ENCODE assay signal across 16 mouse cellular contexts in genomic region chr2:30380564-30381376, GRCm38 (mm10). TPM values are rescaled to one million over a fixed set of nuclear protein-coding genes. Genes with fewer than 3 reads are reported as not detected.
DNase-seq lines count a peak whose midpoint lies in the region; ATAC-seq and TF ChIP-seq lines count a peak whose summit lies in the region.
"Had no signal": no experiment of that assay in that cellular context is flagged by ENCODE, and none has a peak within 500 bp of the region (broad histone marks: within the 10 kb centered on the region; RNA-seq: fewer than 3 reads in every experiment).

No protein-coding gene starts in this region.

- peaks cover 100% of the 10 kb centered on the region for H3K36me3 ChIP-seq in heart, embryonic 10.5 days
- H3K36me3 ChIP-seq in liver, embryonic 15.5 days (replicated peaks), result peaks cover 61% of the 10 kb centered on the region

- peak overlapping the region; percentile 37; the same call in 1 of the 2 replicates for H3K27ac ChIP-seq in heart, embryonic 10.5 days
- peak overlapping the region; percentile 46 for H3K27ac ChIP-seq in bone marrow, adult 2 months (ENCODE audit: control insufficient read depth, insufficient read depth, low read depth, low read length, poor library complexity)
- H3K27ac ChIP-seq in liver, embryonic 15.5 days (replicated peaks), result peak overlapping the region; percentile 59; the same call in 1 of the 2 replicates
- H3K27ac ChIP-seq: hindbrain, postnatal 0 days; neural tube, embryonic 13.5 days; stomach, embryonic 15.5 days had no signal

- no peak overlapping the region for H3K4me3 ChIP-seq in heart, embryonic 10.5 days
- H3K4me3 ChIP-seq in bone marrow, adult 2 months (replicated peaks; ENCODE audit: control insufficient read depth, low read depth, low read length), result no peak overlapping the region
- no peak overlapping the region for H3K4me3 ChIP-seq in liver, embryonic 15.5 days (replicated peaks)
- H3K4me3 ChIP-seq: neural tube, embryonic 13.5 days; stomach, embryonic 15.5 days had no signal

- no peaks in the 10 kb centered on the region for H3K9me3 ChIP-seq in heart, embryonic 10.5 days
- no peaks in the 10 kb centered on the region for H3K9me3 ChIP-seq in liver, embryonic 15.5 days (replicated peaks)
- H3K9me3 ChIP-seq: neural tube, embryonic 13.5 days; stomach, embryonic 15.5 days had no signal

- no peaks in the 10 kb centered on the region for H3K27me3 ChIP-seq in heart, embryonic 10.5 days (ENCODE audit: insufficient read depth, poor library complexity, severe bottlenecking)
- H3K27me3 ChIP-seq in liver, embryonic 15.5 days, result no peaks in the 10 kb centered on the region
- H3K27me3 ChIP-seq: neural tube, embryonic 13.5 days; stomach, embryonic 15.5 days had no signal

- DNase-seq in heart, embryonic 10.5 days (ENCODE audit: low spot score), result peak; percentile 83
- DNase-seq in heart, adult 8-10 months (ENCODE audit: low spot score), result no peak
- peak; percentile 89 for DNase-seq in fat pad, adult 2 months (ENCODE audit: extremely low read depth, low read depth, low spot score)
- DNase-seq in ovary, postnatal 10 days (ENCODE audit: low spot score), result no peak
- no peak for DNase-seq in Muller cell, postnatal 12 days (ENCODE audit: inconsistent ontology term)
- DNase-seq: gastrocnemius, postnatal 14 days; kidney, adult 2 months; left cerebral cortex, postnatal 4 days; lung, embryonic 14.5 days; thymus, postnatal 14 days had no signal

- no peak for TF ChIP-seq CTCF in bone marrow, adult 2 months (IDR thresholded peaks at IDR 0.05; ENCODE audit: control insufficient read depth, insufficient read depth, low read length)

- peaks cover 10% of the 10 kb centered on the region; the same call in 1 of the 2 replicates for H3K4me1 ChIP-seq in heart, embryonic 10.5 days
- H3K4me1 ChIP-seq in bone marrow, adult 2 months (ENCODE audit: control insufficient read depth, insufficient read depth, low read length), result no peaks in the 10 kb centered on the region
- H3K4me1 ChIP-seq in liver, embryonic 15.5 days (replicated peaks), result peaks cover 59% of the 10 kb centered on the region
- H3K4me1 ChIP-seq: neural tube, embryonic 13.5 days; stomach, embryonic 15.5 days had no signal

- ATAC-seq in liver, embryonic 15.5 days (ENCODE audit: insufficient read depth), result peak; percentile 39; the same call in 1 of the 2 replicates
- ATAC-seq: forebrain, embryonic 16.5 days; hindbrain, postnatal 0 days had no signal

- H3K4me2 ChIP-seq in liver, embryonic 15.5 days, result peak overlapping the region; percentile 36
- H3K4me2 ChIP-seq: lung, embryonic 14.5 days; neural tube, embryonic 13.5 days; stomach, embryonic 15.5 days had no signal

- H3K9ac ChIP-seq in liver, embryonic 15.5 days, result no peak overlapping the region
- H3K9ac ChIP-seq: lung, embryonic 14.5 days; neural tube, embryonic 13.5 days; stomach, embryonic 15.5 days had no signal

- no peak for TF ChIP-seq POLR2A in bone marrow, adult 2 months (IDR thresholded peaks at IDR 0.05; ENCODE audit: borderline replicate concordance, control insufficient read depth, low read depth, low read length)

- 84% methylated on average over 10 of the region's 10 CpGs for WGBS in heart, embryonic 10.5 days
- 70% methylated on average over 10 of the region's 10 CpGs for WGBS in bone marrow, adult 2 months
- WGBS in liver, embryonic 15.5 days (ENCODE audit: insufficient replicate concordance), result 58% methylated on average over 10 of the region's 10 CpGs

RNA-seq across cellular contexts. Expression of gene Dolpp1, which starts 11.3 kb away (rescaled TPM):
- 29.9 and 36.1 TPM in 2 replicates for polyA plus RNA-seq in heart, embryonic 10.5 days (2016; fragmentation: Nextera tagmentation; extraction: Ambion mirVana)
- total RNA-seq in heart, adult 8-10 months (2022), result 1 to 10 TPM; 5.7 to 9.8 (median 7.9) TPM
- 30.0 and 40.3 TPM in 2 replicates for polyA plus RNA-seq in bone marrow, adult 2 months (2011; ENCODE audit: insufficient read depth, insufficient read length, low replicate concordance, missing spikeins)
- polyA plus RNA-seq in liver, embryonic 15.5 days (2015; fragmentation: Nextera tagmentation; extraction: Ambion mirVana), result 16.6 and 19.1 TPM in 2 replicates

RNA-seq across cellular contexts. Expression of gene Miga2, which starts 16.7 kb away (rescaled TPM):
- 28.2 and 35.1 TPM in 2 replicates for polyA plus RNA-seq in heart, embryonic 10.5 days (2016; fragmentation: Nextera tagmentation; extraction: Ambion mirVana)
- total RNA-seq in heart, adult 8-10 months (2022), result 10 to 100 TPM; 66.5 to 76.0 (median 71.4) TPM
- polyA plus RNA-seq in bone marrow, adult 2 months (2011; ENCODE audit: insufficient read depth, insufficient read length, low replicate concordance, missing spikeins), result 7.8 and 8.5 TPM in 2 replicates
- polyA plus RNA-seq in liver, embryonic 15.5 days (2015; fragmentation: Nextera tagmentation; extraction: Ambion mirVana), result 7.5 and 7.7 TPM in 2 replicates

RNA-seq across cellular contexts. Expression of gene Sh3glb2, which starts 21.6 kb away (rescaled TPM):
- polyA plus RNA-seq in heart, embryonic 10.5 days (2016; fragmentation: Nextera tagmentation; extraction: Ambion mirVana), result 101 and 132 TPM in 2 replicates
- 10 to 100 TPM; 37.2 to 45.5 (median 41.6) TPM for total RNA-seq in heart, adult 8-10 months (2022)
- 27.2 and 50.0 TPM in 2 replicates for polyA plus RNA-seq in bone marrow, adult 2 months (2011; ENCODE audit: insufficient read depth, insufficient read length, low replicate concordance, missing spikeins)
- 18.9 and 20.4 TPM in 2 replicates for polyA plus RNA-seq in liver, embryonic 15.5 days (2015; fragmentation: Nextera tagmentation; extraction: Ambion mirVana)

RNA-seq across cellular contexts. Expression of gene Crat, which starts 34.8 kb away (rescaled TPM):
- polyA plus RNA-seq in heart, embryonic 10.5 days (2016; fragmentation: Nextera tagmentation; extraction: Ambion mirVana), result 36.1 and 55.2 TPM in 2 replicates
- total RNA-seq in heart, adult 8-10 months (2022), result 100 to 1,000 TPM; 490 to 636 (median 559) TPM
- polyA plus RNA-seq in bone marrow, adult 2 months (2011; ENCODE audit: insufficient read depth, insufficient read length, low replicate concordance, missing spikeins), result 28.6 and 37.9 TPM in 2 replicates
- polyA plus RNA-seq in liver, embryonic 15.5 days (2015; fragmentation: Nextera tagmentation; extraction: Ambion mirVana), result 24.3 and 29.0 TPM in 2 replicates

RNA-seq across cellular contexts. Expression of gene Ptpa, which starts 35.1 kb away (rescaled TPM):
- 129 and 140 TPM in 2 replicates for polyA plus RNA-seq in heart, embryonic 10.5 days (2016; fragmentation: Nextera tagmentation; extraction: Ambion mirVana)
- 100 to 1,000 TPM in 1 of 4 experiments, 10 to 100 TPM in 3; 74.6 to 100 (median 83.0) TPM for total RNA-seq in heart, adult 8-10 months (2022)
- polyA plus RNA-seq in bone marrow, adult 2 months (2011; ENCODE audit: insufficient read depth, insufficient read length, low replicate concordance, missing spikeins), result 199 and 273 TPM in 2 replicates
- 129 and 141 TPM in 2 replicates for polyA plus RNA-seq in liver, embryonic 15.5 days (2015; fragmentation: Nextera tagmentation; extraction: Ambion mirVana)

Comparison
In these comparisons a context has a peak if more than half of its experiments do, and no peak if none do; other contexts are left out.
1. DNase-seq: peak in heart, embryonic 10.5 days (single experiment) and fat pad, adult 2 months (single experiment); none in heart, adult 8-10 months (single experiment), ovary, postnatal 10 days (single experiment) and Muller cell, postnatal 12 days (single experiment).
2. Peak in every context shown above with its lines, with median percentiles within 50 percentile points of each other: H3K27ac ChIP-seq.